Mouse (Mus musculus) lung, adult 2 months (tissue): ENCODE results near the gene Hnrnpk.

ENCODE experiments used
- CTCF ChIP-seq: fragments of 200-500 bp; IDR thresholded peaks from 2 replicates; pipeline ENCODE4 v1.5.1; 2011; ENCODE audit warnings: mild to moderate bottlenecking, low read length, control low read depth; ENCODE audit not compliant: insufficient read depth
- POLR2A ChIP-seq: fragments of 200-500 bp; IDR thresholded peaks from 2 replicates; pipeline ENCODE4 v1.6.1; 2011; ENCODE audit warnings: low read depth, mild to moderate bottlenecking, control low read depth, low read length, borderline replicate concordance; ENCODE audit errors: extremely low read depth

GRCm38 (mm10) chr13:58366373-58366772, 36.8 kb downstream of the Hnrnpk start:
- no peak for TF ChIP-seq CTCF
- TF ChIP-seq POLR2A: no peak
